8 mouse cellular contexts compared by ENCODE assay signal in the genomic region with DNA sequence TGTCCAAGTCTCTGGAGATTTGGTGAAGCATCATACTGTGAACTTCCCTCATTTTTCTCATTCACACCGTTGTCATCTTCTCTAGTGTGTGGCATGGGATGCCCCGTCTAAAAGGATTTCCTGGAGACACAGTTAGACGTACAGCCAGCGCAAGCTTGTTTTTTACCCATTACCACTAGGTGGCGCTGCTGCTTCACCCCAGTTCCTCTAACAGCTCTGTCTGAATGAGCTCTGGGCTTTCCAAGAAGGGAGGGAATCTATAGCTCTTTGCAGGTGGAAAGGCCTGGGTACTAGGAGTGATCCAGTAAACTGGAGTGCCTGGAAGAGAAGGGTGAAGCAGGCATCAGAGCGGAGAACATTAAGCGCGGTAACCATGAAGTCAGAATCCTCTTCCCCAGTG. TPM values are rescaled to one million over a fixed set of nuclear protein-coding genes. Genes with fewer than 3 reads are reported as not detected.
A peak's percentile ranks its signal among the peaks of the same experiment; 100 is the strongest.
DNase-seq lines count a peak whose midpoint lies in the region; ATAC-seq and TF ChIP-seq lines count a peak whose summit lies in the region.

No protein-coding gene starts in this region.

- ATAC-seq in heart, embryonic 12.5 days (ENCODE audit: insufficient number of reproducible peaks, low FRiP score) = no peak
- peak; percentile 52; the same call in 1 of the 2 replicates for ATAC-seq in intestine, embryonic 16.5 days
- no peak for ATAC-seq in limb, embryonic 11.5 days (ENCODE audit: insufficient number of reproducible peaks, low FRiP score, low TSS enrichment, low read depth)
- ATAC-seq in midbrain, postnatal 0 days (ENCODE audit: low FRiP score) = peak; percentile 65

- H3K4me1 ChIP-seq in heart, embryonic 12.5 days (replicated peaks) = no peaks in the 10 kb centered on the region
- H3K4me1 ChIP-seq in intestine, embryonic 16.5 days (ENCODE audit: control insufficient read depth, insufficient read depth, low read length) = no peaks in the 10 kb centered on the region
- H3K4me1 ChIP-seq in limb, embryonic 11.5 days (ENCODE audit: control insufficient read depth, insufficient read depth, low read length) = no peaks in the 10 kb centered on the region
- no peaks in the 10 kb centered on the region for H3K4me1 ChIP-seq in midbrain, postnatal 0 days (ENCODE audit: insufficient read depth, low read length)

- H3K4me3 ChIP-seq in heart, embryonic 12.5 days = no peak overlapping the region
- no peak overlapping the region for H3K4me3 ChIP-seq in intestine, embryonic 16.5 days (ENCODE audit: low read length)
- H3K4me3 ChIP-seq in limb, embryonic 11.5 days (ENCODE audit: low read depth, low read length) = no peak overlapping the region
- no peak overlapping the region for H3K4me3 ChIP-seq in midbrain, postnatal 0 days (ENCODE audit: low read depth, low read length)

- DNase-seq in heart, adult 11 months = peak; percentile 92
- DNase-seq in cerebellum, adult 9-10 months = peak; percentile 81
- DNase-seq in frontal cortex, postnatal 14 days (ENCODE audit: low spot score in 2 of 2) = peak; percentile 48 to 75
- peak; percentile 89 for DNase-seq in limb, embryonic 11.5 days (ENCODE audit: low spot score)
- peak; percentile 93 for DNase-seq in midbrain, postnatal 0 days (ENCODE audit: low spot score)
- peak; percentile 57 to 83 for DNase-seq in spleen, postnatal 10 days (ENCODE audit: low spot score in 2 of 2)

- no peaks in the 10 kb centered on the region for H3K27me3 ChIP-seq in heart, embryonic 12.5 days (replicated peaks)
- H3K27me3 ChIP-seq in intestine, embryonic 16.5 days (replicated peaks; ENCODE audit: control insufficient read depth, insufficient read depth, low read length) = no peaks in the 10 kb centered on the region
- no peaks in the 10 kb centered on the region for H3K27me3 ChIP-seq in limb, embryonic 11.5 days (ENCODE audit: control insufficient read depth, insufficient read depth, low read length)
- H3K27me3 ChIP-seq in midbrain, postnatal 0 days (ENCODE audit: insufficient read depth, low read length) = no peaks in the 10 kb centered on the region

- H3K9me3 ChIP-seq in heart, embryonic 12.5 days (replicated peaks) = no peaks in the 10 kb centered on the region
- H3K9me3 ChIP-seq in intestine, embryonic 16.5 days (ENCODE audit: control insufficient read depth, low read length) = no peaks in the 10 kb centered on the region
- no peaks in the 10 kb centered on the region for H3K9me3 ChIP-seq in limb, embryonic 11.5 days (ENCODE audit: control insufficient read depth, low read length)
- H3K9me3 ChIP-seq in midbrain, postnatal 0 days (ENCODE audit: low read length) = no peaks in the 10 kb centered on the region

- no peak overlapping the region for H3K9ac ChIP-seq in heart, embryonic 12.5 days
- no peak overlapping the region for H3K9ac ChIP-seq in intestine, embryonic 16.5 days (ENCODE audit: low read depth, low read length)
- no peak overlapping the region for H3K9ac ChIP-seq in limb, embryonic 11.5 days (ENCODE audit: low read length)
- no peak overlapping the region for H3K9ac ChIP-seq in midbrain, postnatal 0 days (replicated peaks; ENCODE audit: low read length, poor library complexity, severe bottlenecking)

- TF ChIP-seq CTCF in midbrain, postnatal 0 days (IDR thresholded peaks at IDR 0.05) = peak; percentile 99

- H3K4me2 ChIP-seq in heart, embryonic 12.5 days = no peak overlapping the region
- H3K4me2 ChIP-seq in intestine, embryonic 16.5 days (ENCODE audit: low read depth, low read length) = no peak overlapping the region
- H3K4me2 ChIP-seq in limb, embryonic 11.5 days (ENCODE audit: low read depth, severe bottlenecking) = no peak overlapping the region
- H3K4me2 ChIP-seq in midbrain, postnatal 0 days (ENCODE audit: low read depth, low read length, poor library complexity, severe bottlenecking) = no peak overlapping the region

- 34% methylated on average over 8 of the region's 8 CpGs for WGBS in heart, embryonic 12.5 days
- WGBS in intestine, embryonic 16.5 days = 32% methylated on average over 8 of the region's 8 CpGs
- WGBS in limb, embryonic 11.5 days = 31% methylated on average over 8 of the region's 8 CpGs
- 25% methylated on average over 8 of the region's 8 CpGs for WGBS in midbrain, postnatal 0 days

- no peak overlapping the region for H3K27ac ChIP-seq in heart, embryonic 12.5 days (ENCODE audit: poor library complexity, severe bottlenecking)
- H3K27ac ChIP-seq in intestine, embryonic 16.5 days (ENCODE audit: low read length) = no peak overlapping the region
- no peak overlapping the region for H3K27ac ChIP-seq in limb, embryonic 11.5 days (replicated peaks; ENCODE audit: low read depth, low read length)
- H3K27ac ChIP-seq in midbrain, postnatal 0 days (ENCODE audit: low read depth, low read length) = no peak overlapping the region

- peaks cover 32% of the 10 kb centered on the region for H3K36me3 ChIP-seq in heart, embryonic 12.5 days
- H3K36me3 ChIP-seq in intestine, embryonic 16.5 days (ENCODE audit: control insufficient read depth, insufficient read depth, low read length) = no peaks in the 10 kb centered on the region
- no peaks in the 10 kb centered on the region for H3K36me3 ChIP-seq in limb, embryonic 11.5 days (ENCODE audit: control insufficient read depth, insufficient read depth, low read length)
- H3K36me3 ChIP-seq in midbrain, postnatal 0 days (ENCODE audit: insufficient read depth, low read length) = peaks cover 31% of the 10 kb centered on the region

RNA-seq across cellular contexts. Expression of a gene that starts 20.9 kb away (rescaled TPM):
- 60.3 and 65.8 TPM in 2 replicates for polyA plus RNA-seq in heart, embryonic 12.5 days (2016; fragmentation: Nextera tagmentation; extraction: Ambion mirVana)
- polyA plus RNA-seq in intestine, embryonic 16.5 days (2015; fragmentation: Nextera tagmentation; extraction: Ambion mirVana) = 39.7 and 41.5 TPM in 2 replicates
- polyA plus RNA-seq in limb, embryonic 11.5 days (2014; fragmentation: Nextera tagmentation; extraction: Ambion mirVana) = 77.4 and 82.0 TPM in 2 replicates
- total RNA-seq in midbrain, postnatal 0 days (2014; rRNA removed) = 145 and 199 TPM in 2 replicates
- 245 and 256 TPM in 2 replicates for polyA plus RNA-seq in midbrain, postnatal 0 days (2015; fragmentation: Nextera tagmentation; extraction: Ambion mirVana)

RNA-seq across cellular contexts. Expression of a gene that starts 33.6 kb away (rescaled TPM):
- polyA plus RNA-seq in heart, embryonic 12.5 days (2016; fragmentation: Nextera tagmentation; extraction: Ambion mirVana) = 36.4 and 42.5 TPM in 2 replicates
- 44.4 and 45.8 TPM in 2 replicates for polyA plus RNA-seq in intestine, embryonic 16.5 days (2015; fragmentation: Nextera tagmentation; extraction: Ambion mirVana)
- 46.3 and 51.2 TPM in 2 replicates for polyA plus RNA-seq in limb, embryonic 11.5 days (2014; fragmentation: Nextera tagmentation; extraction: Ambion mirVana)
- total RNA-seq in midbrain, postnatal 0 days (2014; rRNA removed) = 167 and 183 TPM in 2 replicates
- 263 and 272 TPM in 2 replicates for polyA plus RNA-seq in midbrain, postnatal 0 days (2015; fragmentation: Nextera tagmentation; extraction: Ambion mirVana)

Comparison
In these comparisons a context has a peak if more than half of its experiments do, and no peak if none do; other contexts are left out.
1. ATAC-seq: peak in intestine, embryonic 16.5 days (single experiment) and midbrain, postnatal 0 days (single experiment); none in heart, embryonic 12.5 days (single experiment) and limb, embryonic 11.5 days (single experiment).
2. Peak in every context shown above with its lines, with median percentiles within 50 percentile points of each other: DNase-seq.